Mouse (Mus musculus) MEL (cell line): Measurements from ENCODE around the gene Adamtsl1. TPM values are rescaled to one million over a fixed set of nuclear protein-coding genes. Genes with fewer than 3 reads are reported as not detected.

Source experiments
- DNase-seq: peaks from one replicate; pipeline ENCODE4 v3.0.0; 2011; ENCODE audit warnings: low read depth, low spot score
- H3K27ac ChIP-seq: 2 replicates; pipeline ENCODE4 v1.5.1; 2012; ENCODE audit warnings: low read depth, mild to moderate bottlenecking, control low read depth, low read length, moderate library complexity; ENCODE audit not compliant: control insufficient read depth
- H3K27me3 ChIP-seq, 2 experiments: fragments of 150-350 bp in 1 of 2; sonication (generic) in 1 of 2; 2 replicates each; pipeline ENCODE4 v1.6.1; 2012; ENCODE audit warnings: low read length in 2 of 2, mild to moderate bottlenecking in 2 of 2, improper control_type of control experiment in 1 of 2, moderate library complexity in 1 of 2; ENCODE audit not compliant: insufficient read depth in 2 of 2, control insufficient read depth in 1 of 2
- H3K36me3 ChIP-seq, 2 experiments: 2 replicates each; pipeline ENCODE4 v1.6.1; 2012 to 2014; ENCODE audit warnings: low read length in 2 of 2, improper control_type of control experiment in 1 of 2, inconsistent platforms in 1 of 2, mild to moderate bottlenecking in 1 of 2; ENCODE audit not compliant: insufficient read depth in 2 of 2, control insufficient read depth in 1 of 2
- H3K4me1 ChIP-seq, 2 experiments: fragments of 150-350 bp in 1 of 2; sonication (generic) in 1 of 2; 2 replicates each; pipeline ENCODE4 v1.6.1; 2012; ENCODE audit warnings: low read length in 2 of 2, improper control_type of control experiment in 1 of 2, mild to moderate bottlenecking in 1 of 2; ENCODE audit not compliant: insufficient read depth in 2 of 2, control insufficient read depth in 1 of 2
- H3K4me3 ChIP-seq, 2 experiments: fragments of 150-350 bp in 1 of 2; sonication (generic) in 1 of 2; 2 replicates each; pipeline ENCODE4 v1.5.1; 2012; ENCODE audit warnings: low read depth in 2 of 2, low read length in 2 of 2, mild to moderate bottlenecking in 2 of 2, moderate library complexity in 2 of 2, control low read depth in 1 of 2, improper control_type of control experiment in 1 of 2; ENCODE audit not compliant: control insufficient read depth in 1 of 2, insufficient read depth in 1 of 2
- H3K79me2 ChIP-seq: 2 replicates; pipeline ENCODE4 v1.6.1; 2012; ENCODE audit warnings: mild to moderate bottlenecking, low read length, moderate library complexity; ENCODE audit not compliant: control insufficient read depth, poor library complexity, insufficient read depth
- H3K9ac ChIP-seq: 2 replicates; pipeline ENCODE4 v1.6.1; 2012; ENCODE audit warnings: low read depth, mild to moderate bottlenecking, control low read depth, low read length, moderate library complexity; ENCODE audit not compliant: control insufficient read depth, poor library complexity, severe bottlenecking
- H3K9me3 ChIP-seq: fragments of 150-350 bp; sonication (generic); replicated peaks from 2 replicates; pipeline ENCODE4 v1.6.1; 2012; ENCODE audit warnings: mild to moderate bottlenecking, low read length, improper control_type of control experiment, moderate library complexity; ENCODE audit not compliant: insufficient read depth
- CHD2 ChIP-seq: IDR thresholded peaks from 2 replicates; pipeline ENCODE4 v1.6.1; 2011; ENCODE audit warnings: low read length, improper control_type of control experiment
- CTCF ChIP-seq, 3 experiments: IDR thresholded peaks in 2 of 3; conservative IDR thresholded peaks in 1 of 3; 2 replicates each; pipeline ENCODE4 v1.5.1; 2011 to 2012; ENCODE audit warnings: low read length in 3 of 3, low read depth in 2 of 3, mild to moderate bottlenecking in 2 of 3, improper control_type of control experiment in 1 of 3, inconsistent platforms in 1 of 3, mixed read lengths in 1 of 3, moderate library complexity in 1 of 3; ENCODE audit not compliant: control insufficient read depth in 1 of 3, insufficient read depth in 1 of 3, poor library complexity in 1 of 3, severe bottlenecking in 1 of 3
- E2F4 ChIP-seq: IDR thresholded peaks from 2 replicates; pipeline ENCODE4 v1.6.1; 2011; ENCODE audit warnings: low read depth, low read length, improper control_type of control experiment, borderline replicate concordance
- ELF1 ChIP-seq: IDR thresholded peaks from 2 replicates; pipeline ENCODE4 v1.6.1; 2014; ENCODE audit warnings: low read depth, mild to moderate bottlenecking, inconsistent platforms, low read length, improper control_type of control experiment, moderate library complexity
- ETS1 ChIP-seq: IDR thresholded peaks from 2 replicates; pipeline ENCODE4 v1.6.1; 2012; ENCODE audit warnings: low read depth, mild to moderate bottlenecking, inconsistent platforms, low read length, improper control_type of control experiment, moderate library complexity
- GABPA ChIP-seq: IDR thresholded peaks from 2 replicates; pipeline ENCODE4 v1.6.1; 2012; ENCODE audit warnings: low read depth, mild to moderate bottlenecking, inconsistent platforms, low read length, improper control_type of control experiment, moderate library complexity
- GATA1 ChIP-seq: IDR thresholded peaks from 2 replicates; pipeline ENCODE4 v1.6.1; 2011; ENCODE audit warnings: low read depth, low read length, improper control_type of control experiment
- HCFC1 ChIP-seq: IDR thresholded peaks from 2 replicates; pipeline ENCODE4 v1.6.1; 2012; ENCODE audit warnings: low read depth, mild to moderate bottlenecking, inconsistent platforms, low read length, improper control_type of control experiment, moderate library complexity
- JUND ChIP-seq: IDR thresholded peaks from 2 replicates; pipeline ENCODE4 v1.6.1; 2011; ENCODE audit warnings: low read depth, mild to moderate bottlenecking, improper control_type of control experiment, low read length
- KAT2A ChIP-seq: conservative IDR thresholded peaks from 2 replicates; pipeline ENCODE4 v1.6.1; 2012; ENCODE audit warnings: low read depth, low read length, improper control_type of control experiment, inconsistent platforms
- MAFK ChIP-seq: IDR thresholded peaks from 2 replicates; pipeline ENCODE4 v1.6.1; 2011; ENCODE audit warnings: low read depth, mild to moderate bottlenecking, low read length, improper control_type of control experiment, borderline replicate concordance
- MAZ ChIP-seq: IDR thresholded peaks from 2 replicates; pipeline ENCODE4 v1.6.1; 2012; ENCODE audit warnings: low read depth, mild to moderate bottlenecking, inconsistent platforms, low read length, improper control_type of control experiment
- MEF2A ChIP-seq: IDR thresholded peaks from 2 replicates; pipeline ENCODE4 v1.6.1; 2014; ENCODE audit warnings: low read depth, mild to moderate bottlenecking, inconsistent platforms, low read length, improper control_type of control experiment; ENCODE audit not compliant: poor library complexity, insufficient replicate concordance, severe bottlenecking; ENCODE audit errors: extremely low read depth
- MXI1 ChIP-seq: IDR thresholded peaks from 2 replicates; pipeline ENCODE4 v1.6.1; 2011; ENCODE audit warnings: mild to moderate bottlenecking, low read depth, low read length, improper control_type of control experiment
- MYB ChIP-seq: IDR thresholded peaks from 2 replicates; pipeline ENCODE4 v1.6.1; 2011; ENCODE audit warnings: mild to moderate bottlenecking, low read depth, low read length, improper control_type of control experiment
- NELFE ChIP-seq: IDR thresholded peaks from 2 replicates; pipeline ENCODE4 v1.6.1; 2011; ENCODE audit warnings: low read depth, low read length, improper control_type of control experiment
- NRF1 ChIP-seq: IDR thresholded peaks from 2 replicates; pipeline ENCODE4 v1.6.1; 2014; ENCODE audit warnings: low read depth, mild to moderate bottlenecking, inconsistent platforms, low read length, improper control_type of control experiment, moderate library complexity; ENCODE audit not compliant: poor library complexity, insufficient read depth, severe bottlenecking
- POLR2AphosphoS5 ChIP-seq: IDR thresholded peaks from 2 replicates; pipeline ENCODE4 v1.6.1; 2012; ENCODE audit warnings: low read depth, borderline replicate concordance, mild to moderate bottlenecking, inconsistent platforms, low read length, moderate library complexity, mixed read lengths
- SIN3A ChIP-seq: IDR thresholded peaks from 2 replicates; pipeline ENCODE4 v1.6.1; 2012; ENCODE audit warnings: low read length, improper control_type of control experiment, inconsistent platforms
- SMC3 ChIP-seq: IDR thresholded peaks from 2 replicates; pipeline ENCODE4 v1.6.1; 2011; ENCODE audit warnings: low read depth, low read length, improper control_type of control experiment
- TAL1 ChIP-seq: IDR thresholded peaks from 2 replicates; pipeline ENCODE4 v1.6.1; 2012; ENCODE audit warnings: mild to moderate bottlenecking, inconsistent platforms, low read length, moderate library complexity, mixed read lengths
- TBP ChIP-seq: IDR thresholded peaks from 2 replicates; pipeline ENCODE4 v1.8.0; 2011; ENCODE audit warnings: low read depth, low read length, improper control_type of control experiment
- TCF12 ChIP-seq: IDR thresholded peaks from 2 replicates; pipeline ENCODE4 v1.6.1; 2014; ENCODE audit warnings: low read depth, mild to moderate bottlenecking, inconsistent platforms, low read length, improper control_type of control experiment, moderate library complexity
- USF1 ChIP-seq: IDR thresholded peaks from 2 replicates; pipeline ENCODE4 v1.6.1; 2014; ENCODE audit warnings: low read depth, mild to moderate bottlenecking, inconsistent platforms, low read length, improper control_type of control experiment, moderate library complexity
- USF2 ChIP-seq, 2 experiments: IDR thresholded peaks; 2 replicates each; pipeline ENCODE4 v1.6.1; 2011 to 2012; ENCODE audit warnings: improper control_type of control experiment in 2 of 2, low read length in 2 of 2, borderline replicate concordance in 1 of 2, inconsistent platforms in 1 of 2, low read depth in 1 of 2, mild to moderate bottlenecking in 1 of 2; ENCODE audit not compliant: insufficient read depth in 1 of 2
- ZC3H11A ChIP-seq: IDR thresholded peaks from 2 replicates; pipeline ENCODE4 v1.6.1; 2012; ENCODE audit warnings: low read depth, mild to moderate bottlenecking, inconsistent platforms, low read length, improper control_type of control experiment
- ZKSCAN1 ChIP-seq: IDR thresholded peaks from 2 replicates; pipeline ENCODE4 v1.6.1; 2012; ENCODE audit warnings: low read depth, mild to moderate bottlenecking, inconsistent platforms, low read length, improper control_type of control experiment, moderate library complexity
- ZNF384 ChIP-seq: IDR thresholded peaks from 2 replicates; pipeline ENCODE4 v1.6.1; 2012; ENCODE audit warnings: low read depth, mild to moderate bottlenecking, inconsistent platforms, low read length, improper control_type of control experiment
- polyA plus RNA-seq, 2 experiments: library from polyadenylated mRNA; stranded (reverse) in 1 of 2; unstranded in 1 of 2; fragments of >175 nt in 1 of 2; fragments of >200 nt in 1 of 2; gene quantifications; 2 replicates each; pipeline versions ENCODE4 v1.2.1 to v1.2.4; 2012; ENCODE audit warnings: low replicate concordance in 2 of 2, low read depth in 1 of 2; ENCODE audit not compliant: insufficient read length in 2 of 2, insufficient read depth in 1 of 2, missing spikeins in 1 of 2
- total RNA-seq: library from RNA; depleted of rRNA; stranded (reverse); fragments of 300-350 nt; gene quantifications from 2 replicates; pipeline ENCODE4 v1.2.3, GENCODE M21; 2012

Adamtsl1 gene
- total and polyA plus RNA-seq, 3 experiments = not detected

DNA sequence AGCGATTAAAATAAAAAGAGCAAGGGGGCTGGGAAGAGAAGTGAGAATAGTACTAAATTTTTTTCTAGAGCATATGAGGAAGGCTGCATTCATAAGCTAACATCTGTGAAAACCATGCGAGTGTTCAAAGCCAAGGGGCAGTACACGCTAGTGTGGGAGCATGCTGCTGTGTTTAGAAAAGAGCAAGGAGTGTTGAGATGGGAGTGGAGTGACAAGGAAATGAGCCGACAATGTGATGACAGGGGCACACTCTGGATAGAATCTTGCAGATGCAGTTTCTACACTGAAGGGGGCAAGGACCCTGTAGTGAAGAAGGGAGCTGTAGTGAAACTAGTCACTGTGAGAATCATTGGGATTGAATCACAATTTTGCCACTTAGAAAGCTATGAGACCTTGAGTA is 172.2 kb downstream of the Adamtsl1 start:
- no peaks in the 10 kb centered on the region for H3K36me3 ChIP-seq
- H3K9me3 ChIP-seq = no peaks in the 10 kb centered on the region
- no peaks in the 10 kb centered on the region for H3K4me1 ChIP-seq
- H3K27me3 ChIP-seq = no peaks in the 10 kb centered on the region
- no peak overlapping the region for H3K27ac ChIP-seq
- H3K79me2 ChIP-seq = no peaks in the 10 kb centered on the region
- TF ChIP-seq MEF2A (no peak), MAZ (no peak), KAT2A (no peak), ZC3H11A (no peak), ELF1 (no peak), E2F4 (no peak), CHD2 (no peak), GABPA (no peak), ZNF384 (no peak), JUND (no peak), SIN3A (no peak), TBP (no peak), MXI1 (no peak), POLR2AphosphoS5 (no peak), ZKSCAN1 (no peak), SMC3 (no peak), NRF1 (no peak), MAFK (no peak)
- H3K9ac ChIP-seq = no peak overlapping the region
- no peak for DNase-seq
- H3K4me3 ChIP-seq = no peak overlapping the region

DNA sequence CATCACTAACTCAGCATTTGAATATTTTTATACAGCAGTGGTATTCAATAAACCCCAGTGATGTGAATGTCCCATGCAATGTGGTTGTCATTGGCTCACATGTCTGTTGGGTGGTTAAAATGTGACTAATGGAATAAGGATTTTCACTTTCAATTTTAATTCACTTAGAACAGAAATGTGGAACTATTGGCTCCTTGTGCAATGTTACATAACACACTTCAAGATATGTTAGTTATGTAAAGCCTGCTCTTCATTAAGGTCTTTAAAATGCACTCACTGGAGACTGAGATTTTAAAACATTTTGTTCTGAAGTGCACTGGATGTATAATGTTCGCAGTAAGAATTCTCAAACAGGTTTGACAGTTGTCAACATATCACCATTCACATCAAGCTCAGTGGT is 181.3 kb downstream of the Adamtsl1 start:
- no peak overlapping the region for H3K4me3 ChIP-seq
- no peaks in the 10 kb centered on the region for H3K79me2 ChIP-seq
- H3K9ac ChIP-seq = no peak overlapping the region
- DNase-seq = no peak
- no peaks in the 10 kb centered on the region for H3K36me3 ChIP-seq
- no peaks in the 10 kb centered on the region for H3K9me3 ChIP-seq
- no peaks in the 10 kb centered on the region for H3K4me1 ChIP-seq
- TF ChIP-seq NRF1 = no peak
- no peak for TF ChIP-seq ELF1
- TF ChIP-seq SMC3 = no peak
- TF ChIP-seq CTCF (IDR thresholded peaks at IDR 0.05 in 2 of 3, conservative IDR thresholded peaks at IDR 0.05 in 1 of 3; ENCODE audit: control insufficient read depth in 1 of 3, insufficient read depth in 1 of 3, low read depth in 2 of 3, low read length in 3 of 3, poor library complexity in 1 of 3, severe bottlenecking in 1 of 3) = no peak
- TF ChIP-seq MEF2A = no peak
- no peak for TF ChIP-seq ETS1
- TF ChIP-seq ZC3H11A = no peak
- TF ChIP-seq ZNF384 = no peak
- no peak for TF ChIP-seq TCF12
- TF ChIP-seq USF2 (IDR thresholded peaks at IDR 0.05; ENCODE audit: borderline replicate concordance in 1 of 2, insufficient read depth in 1 of 2, low read depth in 1 of 2, low read length in 2 of 2) = no peak
- TF ChIP-seq GATA1 = no peak
- TF ChIP-seq TAL1 = no peak
- no peak for TF ChIP-seq E2F4
- no peak for TF ChIP-seq SIN3A
- no peak for TF ChIP-seq MYB
- TF ChIP-seq USF1 = no peak
- no peak for TF ChIP-seq HCFC1
- no peak for TF ChIP-seq NELFE
- no peak overlapping the region for H3K27ac ChIP-seq
- H3K27me3 ChIP-seq = no peaks in the 10 kb centered on the region
